Mouse (Mus musculus) G1E (cell line): ENCODE results near the gene Rassf1.
"Not testable (repeated sequence)": the region's sequence is repeated elsewhere in the genome, so short reads cannot be mapped to it uniquely, and the experiment has no call there.

Experiments
- CTCF ChIP-seq: IDR thresholded peaks from 2 replicates; pipeline ENCODE4 v1.5.1; 2012; ENCODE audit warnings: low read depth, low read length, inconsistent platforms, mixed read lengths
- GATA1 ChIP-seq: IDR thresholded peaks from 2 replicates; pipeline ENCODE4 v1.6.1; 2012; ENCODE audit warnings: borderline replicate concordance, low read length, inconsistent platforms, mixed read lengths
- GATA2 ChIP-seq: IDR thresholded peaks from 2 replicates; pipeline ENCODE4 v1.6.1; 2012; ENCODE audit warnings: low read depth, low read length, inconsistent platforms, borderline replicate concordance
- POLR2AphosphoS5 ChIP-seq: IDR thresholded peaks from 2 replicates; pipeline ENCODE4 v1.6.1; 2012; ENCODE audit warnings: low read depth, low read length, inconsistent platforms; ENCODE audit not compliant: insufficient replicate concordance
- TAL1 ChIP-seq: conservative IDR thresholded peaks from 2 replicates; pipeline ENCODE4 v1.6.1; 2012; ENCODE audit warnings: low read depth, low read length, inconsistent platforms, mixed read lengths

GRCm38 (mm10) chr9:107573774-107574173 lies 22.4 kb downstream of the Rassf1 start:
- not testable (repeated sequence) for TF ChIP-seq CTCF, TAL1, POLR2AphosphoS5, GATA1, GATA2
